Mouse (Mus musculus) midbrain, embryonic 13.5 days (tissue): ENCODE data around the gene Tnfaip2. TPM values are rescaled to one million over a fixed set of nuclear protein-coding genes. Genes with fewer than 3 reads are reported as not detected.

Source experiments
- ATAC-seq: fragments of 200-750 bp; cut with Nextera tagmentation; 2 replicates; pipeline ENCODE4 v1.8.0; 2017; ENCODE audit warnings: mild to moderate bottlenecking, moderate TSS enrichment, moderate library complexity
- H3K27ac ChIP-seq: fragments of 300-500 bp; sonication (generic); 2 replicates; pipeline ENCODE4 v1.5.1; 2015; ENCODE audit warnings: inconsistent platforms, mild to moderate bottlenecking, moderate library complexity
- H3K27me3 ChIP-seq: fragments of 300-500 bp; sonication (generic); 2 replicates; pipeline ENCODE4 v1.6.1; 2015; ENCODE audit warnings: mild to moderate bottlenecking, inconsistent platforms
- H3K36me3 ChIP-seq: fragments of 300-500 bp; sonication (generic); 2 replicates; pipeline ENCODE4 v1.6.1; 2015; ENCODE audit warnings: mild to moderate bottlenecking, inconsistent platforms
- H3K4me1 ChIP-seq: fragments of 300-500 bp; sonication (generic); replicated peaks from 2 replicates; pipeline ENCODE4 v1.6.1; 2015; ENCODE audit warnings: inconsistent platforms
- H3K4me2 ChIP-seq: fragments of 300-500 bp; sonication (generic); replicated peaks from 2 replicates; pipeline ENCODE4 v1.6.1; 2015; ENCODE audit warnings: moderate library complexity, mild to moderate bottlenecking, inconsistent platforms
- H3K4me3 ChIP-seq: fragments of 300-500 bp; sonication (generic); replicated peaks from 2 replicates; pipeline ENCODE4 v1.5.1; 2015; ENCODE audit warnings: mild to moderate bottlenecking, inconsistent platforms
- H3K9ac ChIP-seq: fragments of 300-500 bp; sonication (generic); replicated peaks from 2 replicates; pipeline ENCODE4 v1.6.1; 2015; ENCODE audit warnings: mild to moderate bottlenecking, inconsistent platforms
- H3K9me3 ChIP-seq: fragments of 300-500 bp; sonication (generic); 2 replicates; pipeline ENCODE4 v1.6.1; 2016; ENCODE audit warnings: mild to moderate bottlenecking, inconsistent platforms
- WGBS: fragments of 180-500 bp; shearing (Covaris S2); methylation state at CpG from one replicate; pipeline ENCODE4 v1.1.7; 2015; 5-methylcytosine and 5-hydroxymethylcytosine counted together
- polyA plus RNA-seq: library from polyadenylated mRNA; unstranded; fragments of >200 nt; fragmentation: Nextera tagmentation; extraction: Ambion mirVana; gene quantifications from 2 replicates; pipeline ENCODE4 v1.2.1, GENCODE M21; 2015

The Tnfaip2 gene
- polyA plus RNA-seq, 1 experiment from 2014 or later: 0.28 TPM

- no peak for ATAC-seq
- Histone ChIP-seq H3K4me3 (no peak overlapping the region), H3K27me3 (peaks cover 55% of the 10 kb centered on the region), H3K9ac (no peak overlapping the region), H3K36me3 (no peaks in the 10 kb centered on the region), H3K27ac (no peak overlapping the region), H3K4me1 (peaks cover 21% of the 10 kb centered on the region), H3K9me3 (no peaks in the 10 kb centered on the region), H3K4me2 (no peak overlapping the region)
- 87% methylated on average over 6 of the region's 6 CpGs for whole genome bisulfite sequencing
These were observed 3.4 kb upstream of the Tnfaip2 start for GRCm38 (mm10) chr12:111438850-111439249.

GRCm38 (mm10) chr12:111440701-111441373 is 1.4 kb upstream of the Tnfaip2 start:
- no peak for ATAC-seq
- Histone ChIP-seq H3K4me3 (no peak overlapping the region), H3K27ac (no peak overlapping the region), H3K9ac (no peak overlapping the region), H3K9me3 (no peaks in the 10 kb centered on the region), H3K4me1 (peaks cover 24% of the 10 kb centered on the region), H3K4me2 (no peak overlapping the region), H3K36me3 (no peaks in the 10 kb centered on the region), H3K27me3 (peaks cover 71% of the 10 kb centered on the region)
- 95% methylated on average over 9 of the region's 9 CpGs for whole genome bisulfite sequencing

- H3K9ac ChIP-seq: no peak overlapping the region
- peaks cover 30% of the 10 kb centered on the region for H3K4me1 ChIP-seq
- no peak for ATAC-seq
- H3K4me3 ChIP-seq: no peak overlapping the region
- no peaks in the 10 kb centered on the region for H3K36me3 ChIP-seq
- no peaks in the 10 kb centered on the region for H3K9me3 ChIP-seq
- H3K27ac ChIP-seq: no peak overlapping the region
- no peak overlapping the region for H3K4me2 ChIP-seq
- 59% methylated on average over 3 of the region's 3 CpGs for WGBS
- peaks cover 73% of the 10 kb centered on the region for H3K27me3 ChIP-seq
These were observed 746 bp upstream of the Tnfaip2 start for GRCm38 (mm10) chr12:111441523-111441922.

GRCm38 (mm10) chr12:111443011-111443870 is 972 bp downstream of the Tnfaip2 start:
- 9% methylated on average over 15 of the region's 15 CpGs for WGBS
- ATAC-seq: no peak
- H3K9ac ChIP-seq: no peak overlapping the region

GRCm38 (mm10) chr12:111443921-111444831 is 1.9 kb downstream of the Tnfaip2 start:
- peaks cover 87% of the 10 kb centered on the region for H3K27me3 ChIP-seq
- no peak overlapping the region for H3K4me3 ChIP-seq
- H3K4me2 ChIP-seq: no peak overlapping the region
- no peaks in the 10 kb centered on the region for H3K9me3 ChIP-seq
- 23% methylated on average over 10 of the region's 10 CpGs for WGBS
- H3K36me3 ChIP-seq: no peaks in the 10 kb centered on the region
- H3K27ac ChIP-seq: no peak overlapping the region
- H3K4me1 ChIP-seq: peaks cover 30% of the 10 kb centered on the region
- ATAC-seq: no peak
- no peak overlapping the region for H3K9ac ChIP-seq

More at GRCm38 (mm10) chr12:111443011-111443870, 972 bp downstream of the Tnfaip2 start:
- Histone ChIP-seq H3K4me1 (peaks cover 30% of the 10 kb centered on the region), H3K4me2 (peak overlapping the region; percentile 72), H3K36me3 (no peaks in the 10 kb centered on the region), H3K27ac (no peak overlapping the region), H3K27me3 (peaks cover 80% of the 10 kb centered on the region), H3K9me3 (no peaks in the 10 kb centered on the region), H3K4me3 (peak overlapping the region; percentile 39; the same call in 1 of the 2 replicates)

GRCm38 (mm10) chr12:111445161-111445889 is 3.1 kb downstream of the Tnfaip2 start:
- WGBS: 3% methylated on average over 36 of the region's 52 CpGs
- peak overlapping the region; percentile 26 for H3K4me3 ChIP-seq
- H3K9me3 ChIP-seq: no peaks in the 10 kb centered on the region
- no peaks in the 10 kb centered on the region for H3K36me3 ChIP-seq
- H3K9ac ChIP-seq: no peak overlapping the region
- H3K27ac ChIP-seq: no peak overlapping the region
- ATAC-seq: no peak
- H3K27me3 ChIP-seq: peaks cover 95% of the 10 kb centered on the region
- peak overlapping the region; percentile 46 for H3K4me2 ChIP-seq
- H3K4me1 ChIP-seq: peaks cover 32% of the 10 kb centered on the region

GRCm38 (mm10) chr12:111445890-111446613 is 3.8 kb downstream of the Tnfaip2 start:
- Histone ChIP-seq H3K27me3 (peaks cover 100% of the 10 kb centered on the region), H3K36me3 (no peaks in the 10 kb centered on the region), H3K27ac (no peak overlapping the region), H3K4me1 (peaks cover 32% of the 10 kb centered on the region), H3K9ac (no peak overlapping the region), H3K9me3 (no peaks in the 10 kb centered on the region), H3K4me3 (peak overlapping the region; percentile 26), H3K4me2 (peak overlapping the region; percentile 46)
- no peak for ATAC-seq
- 6% methylated on average over 22 of the region's 27 CpGs for WGBS

GRCm38 (mm10) chr12:111446745-111447144 is 4.5 kb downstream of the Tnfaip2 start:
- Histone ChIP-seq H3K4me1 (peaks cover 32% of the 10 kb centered on the region), H3K4me3 (no peak overlapping the region), H3K9ac (no peak overlapping the region), H3K9me3 (no peaks in the 10 kb centered on the region), H3K36me3 (no peaks in the 10 kb centered on the region), H3K27ac (no peak overlapping the region), H3K27me3 (peaks cover 100% of the 10 kb centered on the region), H3K4me2 (no peak overlapping the region)
- ATAC-seq: no peak
- 22% methylated on average over 5 of the region's 5 CpGs for WGBS

GRCm38 (mm10) chr12:111447350-111447749 is 5.1 kb downstream of the Tnfaip2 start:
- no peak overlapping the region for H3K4me2 ChIP-seq
- peaks cover 100% of the 10 kb centered on the region for H3K27me3 ChIP-seq
- peaks cover 27% of the 10 kb centered on the region for H3K4me1 ChIP-seq
- ATAC-seq: no peak
- no peak overlapping the region for H3K9ac ChIP-seq
- no peak overlapping the region for H3K4me3 ChIP-seq
- no peaks in the 10 kb centered on the region for H3K36me3 ChIP-seq
- no peak overlapping the region for H3K27ac ChIP-seq
- WGBS: 11% methylated on average over 9 of the region's 9 CpGs
- H3K9me3 ChIP-seq: no peaks in the 10 kb centered on the region

- Histone ChIP-seq H3K36me3 (no peaks in the 10 kb centered on the region), H3K4me3 (no peak overlapping the region), H3K9me3 (no peaks in the 10 kb centered on the region), H3K27ac (no peak overlapping the region), H3K9ac (no peak overlapping the region), H3K4me2 (no peak overlapping the region), H3K4me1 (peaks cover 19% of the 10 kb centered on the region), H3K27me3 (peaks cover 98% of the 10 kb centered on the region)
- ATAC-seq: no peak
- 11% methylated on average over 22 of the region's 22 CpGs for WGBS
These were observed 5.9 kb downstream of the Tnfaip2 start for GRCm38 (mm10) chr12:111447898-111448760.
